Mouse (Mus musculus) stomach, postnatal 0 days (tissue): ENCODE results near the gene Slc6a6. TPM values are rescaled to one million over a fixed set of nuclear protein-coding genes. Genes with fewer than 3 reads are reported as not detected.

Source experiments
- ATAC-seq: fragments of 200-750 bp; cut with Nextera tagmentation; 2 replicates; pipeline ENCODE4 v1.8.0; 2017; ENCODE audit not compliant: low FRiP score, low TSS enrichment
- DNase-seq: peaks from one replicate; pipeline ENCODE4 v3.0.0-alpha.2; 2016; ENCODE audit warnings: low spot score
- H3K27ac ChIP-seq: fragments of 300-500 bp; sonication (generic); replicated peaks from 2 replicates; pipeline ENCODE4 v1.5.1; 2014; ENCODE audit warnings: mild to moderate bottlenecking, control low read depth
- H3K27me3 ChIP-seq: fragments of 300-500 bp; sonication (generic); 2 replicates; pipeline ENCODE4 v1.6.1; 2014; ENCODE audit warnings: low read length; ENCODE audit not compliant: control insufficient read depth, insufficient read depth
- H3K36me3 ChIP-seq: fragments of 300-500 bp; sonication (generic); 2 replicates; pipeline ENCODE4 v1.6.1; 2014; ENCODE audit warnings: low read length, mixed read lengths; ENCODE audit not compliant: control insufficient read depth, insufficient read depth
- H3K4me1 ChIP-seq: fragments of 300-500 bp; sonication (generic); replicated peaks from 2 replicates; pipeline ENCODE4 v1.6.1; 2014; ENCODE audit warnings: antibody characterized with exemption; ENCODE audit not compliant: control insufficient read depth, insufficient read depth
- H3K4me2 ChIP-seq: fragments of 300-500 bp; sonication (generic); replicated peaks from 2 replicates; pipeline ENCODE4 v1.6.1; 2014; ENCODE audit warnings: low read depth, mild to moderate bottlenecking, control low read depth, moderate library complexity
- H3K4me3 ChIP-seq: fragments of 300-500 bp; sonication (generic); 2 replicates; pipeline ENCODE4 v1.5.1; 2014; ENCODE audit warnings: low read depth, low read length, control low read depth
- H3K9ac ChIP-seq: fragments of 300-500 bp; sonication (generic); 2 replicates; pipeline ENCODE4 v1.6.1; 2014; ENCODE audit warnings: mild to moderate bottlenecking, low read length, control low read depth, mixed read lengths
- H3K9me3 ChIP-seq: fragments of 300-500 bp; sonication (generic); 2 replicates; pipeline ENCODE4 v1.6.1; 2016; ENCODE audit warnings: low read length; ENCODE audit not compliant: control insufficient read depth
- CTCF ChIP-seq: IDR thresholded peaks from 2 replicates; pipeline ENCODE4 v1.5.1; 2016; ENCODE audit warnings: antibody characterized with exemption, low read depth, mild to moderate bottlenecking, moderate library complexity
- EP300 ChIP-seq: optimal IDR thresholded peaks from 2 replicates; pipeline ENCODE3; 2016; ENCODE audit warnings: antibody characterized with exemption
- WGBS: fragments of 180-500 bp; shearing (Covaris S2); extraction: QIAGEN DNeasy Blood & Tissue Kit; methylation state at CpG from one replicate; pipeline ENCODE4 v1.1.7; 2014; 5-methylcytosine and 5-hydroxymethylcytosine counted together
- polyA plus RNA-seq: library from polyadenylated mRNA; unstranded; fragments of >200 nt; fragmentation: Nextera tagmentation; extraction: Ambion mirVana; gene quantifications from 2 replicates; pipeline ENCODE4 v1.2.1, GENCODE M21; 2015

Slc6a6 gene
- polyA plus RNA-seq, 1 experiment from 2014 or later, result 66.5 TPM

DNA sequence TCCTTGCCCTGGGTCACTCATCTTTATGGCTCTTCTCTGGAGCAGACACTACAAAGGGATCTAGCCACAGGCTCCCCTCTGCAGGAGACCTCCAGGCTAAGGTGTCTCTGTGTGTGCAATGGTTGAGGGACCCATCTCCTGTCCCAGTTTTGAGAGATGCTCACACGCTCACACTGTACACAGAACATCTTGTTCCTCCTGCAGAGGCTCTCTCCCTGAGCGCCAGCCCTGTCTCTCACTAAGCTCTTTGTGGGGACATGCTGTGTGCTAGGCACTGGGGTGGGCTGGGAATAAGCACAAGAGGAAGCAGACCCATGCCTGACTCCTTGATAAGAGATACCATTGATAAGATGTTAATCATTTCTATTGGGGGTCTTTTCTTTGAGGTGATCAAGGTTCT, 34.2 kb downstream of the Slc6a6 start:
- no peak for DNase-seq
- Histone ChIP-seq H3K9ac (no peak overlapping the region), H3K4me1 (peaks cover 5% of the 10 kb centered on the region; the same call in 1 of the 2 replicates), H3K27me3 (no peaks in the 10 kb centered on the region), H3K36me3 (no peaks in the 10 kb centered on the region; the same call in 1 of the 2 replicates), H3K27ac (no peak overlapping the region), H3K4me2 (no peak overlapping the region), H3K4me3 (no peak overlapping the region), H3K9me3 (no peaks in the 10 kb centered on the region)
- WGBS, result 64% methylated on average over 2 of the region's 2 CpGs
- TF ChIP-seq EP300, result no peak
- no peak for TF ChIP-seq CTCF
- no peak for ATAC-seq

DNA sequence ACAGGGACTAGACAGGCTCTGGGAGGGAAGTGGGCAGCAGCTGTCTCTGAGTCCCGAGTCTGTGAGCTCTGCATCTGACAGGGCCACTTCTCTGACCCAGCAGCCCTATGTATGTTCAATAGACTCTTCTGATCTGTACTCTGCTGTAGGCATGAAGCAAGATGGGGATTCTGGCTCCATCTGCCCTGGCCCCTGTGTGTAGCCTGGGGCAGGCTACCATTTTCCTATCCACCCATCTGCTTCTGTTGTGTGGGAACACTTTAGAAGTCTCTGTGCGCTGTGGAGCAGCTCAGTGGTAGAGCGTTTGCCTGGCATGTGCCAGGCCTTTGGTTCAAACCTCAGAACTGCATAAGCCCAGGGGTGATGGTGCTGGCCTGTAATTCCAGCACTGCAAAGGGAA, 34.8 kb downstream of the Slc6a6 start:
- Histone ChIP-seq H3K36me3 (peaks cover 5% of the 10 kb centered on the region; the same call in 1 of the 2 replicates), H3K9me3 (no peaks in the 10 kb centered on the region), H3K27ac (0 out of 2 replicates have a peak overlapping the region, but pooled peaks have one; percentile 4), H3K27me3 (no peaks in the 10 kb centered on the region), H3K9ac (no peak overlapping the region), H3K4me2 (no peak overlapping the region), H3K4me1 (peaks cover 5% of the 10 kb centered on the region; the same call in 1 of the 2 replicates), H3K4me3 (no peak overlapping the region)
- no peak for DNase-seq
- 68% methylated on average over 3 of the region's 3 CpGs for WGBS
- ATAC-seq, result no peak
- TF ChIP-seq CTCF, result no peak
- TF ChIP-seq EP300, result no peak

DNA sequence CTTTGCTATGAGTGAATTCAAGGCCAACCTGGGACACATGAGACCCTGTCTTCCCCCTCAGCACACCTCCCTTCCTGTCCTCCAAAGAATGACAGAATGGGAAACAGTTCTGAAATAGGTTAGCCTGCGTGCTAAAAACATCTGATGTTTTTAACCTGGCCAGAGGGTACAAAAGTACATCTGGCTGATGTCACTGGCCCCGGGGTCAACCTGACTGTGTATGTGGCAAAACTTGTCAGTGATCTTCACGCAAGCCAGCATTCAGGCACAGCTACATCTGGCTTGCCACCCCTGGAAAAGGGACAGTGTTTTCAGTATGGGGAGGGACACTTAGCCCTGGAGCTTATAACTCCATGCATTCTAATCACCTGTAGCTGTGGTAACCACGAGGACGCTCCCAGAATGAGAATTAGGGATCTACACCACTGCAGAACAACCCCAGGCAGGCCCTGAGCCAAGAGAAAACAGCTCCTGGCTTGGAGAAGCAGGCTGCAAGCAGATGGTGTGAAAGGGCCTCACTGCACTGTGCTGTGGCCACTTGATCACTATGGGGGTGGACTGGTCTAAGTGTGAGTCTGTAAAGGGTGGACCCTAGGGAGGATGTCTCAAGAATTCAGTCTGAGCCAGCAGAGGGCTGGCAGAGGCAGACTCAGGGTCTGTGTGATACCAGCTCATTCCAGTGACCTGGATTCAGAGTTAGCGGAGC, 35.3 kb downstream of the Slc6a6 start:
- DNase-seq (no peak), ATAC-seq (no peak)
- WGBS, result 56% methylated on average over 6 of the region's 6 CpGs
- H3K9ac ChIP-seq, result no peak overlapping the region
- H3K4me3 ChIP-seq, result no peak overlapping the region
- TF ChIP-seq CTCF, result no peak
- TF ChIP-seq EP300, result no peak
- H3K4me1 ChIP-seq, result peaks cover 5% of the 10 kb centered on the region; the same call in 1 of the 2 replicates
- no peaks in the 10 kb centered on the region for H3K9me3 ChIP-seq
- H3K27ac ChIP-seq, result no peak overlapping the region; the same call in 1 of the 2 replicates
- H3K36me3 ChIP-seq, result peaks cover 8% of the 10 kb centered on the region; the same call in 1 of the 2 replicates
- H3K4me2 ChIP-seq, result no peak overlapping the region
- no peaks in the 10 kb centered on the region for H3K27me3 ChIP-seq

DNA sequence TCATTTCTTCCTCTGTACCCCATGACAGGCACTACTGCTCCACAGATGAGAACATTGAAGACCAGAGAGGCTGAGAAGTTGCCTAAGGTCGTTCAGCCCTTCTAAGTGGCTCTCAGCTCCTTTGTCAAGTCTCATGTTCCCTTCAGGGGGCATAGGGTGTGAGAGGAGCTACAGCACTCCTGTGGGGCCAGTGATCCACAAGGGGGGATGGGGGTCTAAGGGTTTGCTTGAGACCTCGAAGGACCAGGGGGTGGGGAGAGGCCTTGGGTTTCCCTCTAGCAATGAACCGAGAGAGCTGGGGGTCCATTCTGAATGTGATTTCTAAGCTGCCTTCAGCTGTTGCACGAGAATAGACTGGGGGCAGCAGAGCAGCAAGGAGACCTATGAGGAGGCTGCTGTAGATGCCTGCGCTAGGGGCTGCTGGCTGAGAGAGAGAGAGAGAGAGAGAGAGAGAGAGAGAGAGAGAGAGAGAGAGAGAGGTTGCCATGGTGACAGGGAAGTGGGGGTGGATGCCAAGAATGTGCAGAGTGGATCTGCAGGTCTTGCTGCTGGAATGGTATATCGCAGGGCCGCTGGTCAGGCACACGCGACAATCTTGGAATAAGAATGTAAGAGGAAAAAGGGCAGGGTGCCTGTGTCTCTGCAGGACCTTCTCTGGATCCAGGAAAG, 36.1 kb downstream of the Slc6a6 start:
- no peak for TF ChIP-seq CTCF
- TF ChIP-seq EP300, result no peak
- Histone ChIP-seq H3K9me3 (no peaks in the 10 kb centered on the region), H3K4me2 (no peak overlapping the region), H3K27me3 (no peaks in the 10 kb centered on the region), H3K36me3 (peaks cover 14% of the 10 kb centered on the region; the same call in 1 of the 2 replicates), H3K27ac (no peak overlapping the region; the same call in 1 of the 2 replicates), H3K4me1 (peaks cover 5% of the 10 kb centered on the region; the same call in 1 of the 2 replicates), H3K4me3 (no peak overlapping the region), H3K9ac (no peak overlapping the region)
- WGBS, result 20% methylated on average over 9 of the region's 9 CpGs
- DNase-seq (no peak), ATAC-seq (no peak)

DNA sequence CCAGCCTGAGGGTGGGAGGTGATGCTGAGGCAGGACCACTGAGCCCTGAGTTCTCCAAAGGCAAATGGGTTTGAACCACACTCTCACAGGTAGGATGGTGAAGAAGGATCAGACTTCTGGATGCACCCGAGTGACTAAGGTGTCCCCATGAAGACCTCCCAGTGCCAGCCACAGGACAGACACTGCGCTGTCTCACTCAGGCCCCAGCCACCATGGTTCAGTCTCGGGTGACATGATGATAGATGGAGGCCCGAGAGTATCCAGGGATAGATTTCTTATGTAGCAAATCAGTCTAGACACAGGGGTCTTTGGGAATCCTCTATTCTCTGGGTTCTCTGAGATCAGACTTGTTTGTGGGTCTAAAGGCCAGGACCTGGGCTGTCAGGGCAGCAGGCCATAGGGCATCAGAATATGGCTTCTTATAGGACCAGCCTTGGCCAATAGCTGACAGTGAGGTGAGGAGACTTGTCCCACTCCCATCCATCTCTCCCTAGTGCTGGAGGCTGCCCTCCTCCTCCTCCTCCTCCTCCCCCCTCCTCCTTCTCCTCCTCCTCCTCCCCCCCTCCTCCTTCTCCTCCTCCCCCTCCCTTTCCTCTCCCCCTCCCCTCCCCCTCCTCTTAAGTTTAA, 36.8 kb downstream of the Slc6a6 start:
- no peak for TF ChIP-seq CTCF
- TF ChIP-seq EP300, result no peak
- Histone ChIP-seq H3K9ac (no peak overlapping the region), H3K4me1 (peaks cover 5% of the 10 kb centered on the region; the same call in 1 of the 2 replicates), H3K27ac (no peak overlapping the region), H3K36me3 (peaks cover 17% of the 10 kb centered on the region; the same call in 1 of the 2 replicates), H3K4me3 (no peak overlapping the region), H3K9me3 (no peaks in the 10 kb centered on the region), H3K27me3 (no peaks in the 10 kb centered on the region), H3K4me2 (no peak overlapping the region)
- 63% methylated on average over 4 of the region's 4 CpGs for WGBS
- DNase-seq (no peak), ATAC-seq (no peak)
